Mouse (Mus musculus) gastrocnemius, postnatal 36 days (tissue): ENCODE results near the gene Polr1e. TPM values are rescaled to one million over a fixed set of nuclear protein-coding genes. Genes with fewer than 3 reads are reported as not detected.

ENCODE experiments used
- total RNA-seq, 2 experiments: library from RNA; stranded (reverse); gene quantifications; 2 replicates each; pipeline ENCODE4 v1.2.3; 2021

Polr1e gene
- total RNA-seq, 2 experiments from 2014 or later, result 3.9 to 4.2 TPM

Other genes with a start within 250 kb of the Polr1e start
- gene Grhpr, start 37.2 kb upstream of the Polr1e start, total RNA-seq, result 10 to 100 TPM; 25.6 to 26.3 TPM
- gene Zbtb5, start 6.2 kb upstream of the Polr1e start, total RNA-seq, result 1 to 10 TPM; 2.8 to 3.0 TPM
- 1 to 10 TPM; 2.2 to 2.4 TPM for gene Fbxo10, start 66.0 kb downstream of the Polr1e start, total RNA-seq
- gene Tomm5, start 89.5 kb downstream of the Polr1e start, total RNA-seq, result 10 to 100 TPM; 75.1 to 79.8 TPM
- under 1 TPM; 0.54 to 0.84 TPM for gene Frmpd1, start 166.3 kb downstream of the Polr1e start, total RNA-seq